Mouse (Mus musculus): ENCODE data around the gene Myo10.

Myo10 gene

DNA sequence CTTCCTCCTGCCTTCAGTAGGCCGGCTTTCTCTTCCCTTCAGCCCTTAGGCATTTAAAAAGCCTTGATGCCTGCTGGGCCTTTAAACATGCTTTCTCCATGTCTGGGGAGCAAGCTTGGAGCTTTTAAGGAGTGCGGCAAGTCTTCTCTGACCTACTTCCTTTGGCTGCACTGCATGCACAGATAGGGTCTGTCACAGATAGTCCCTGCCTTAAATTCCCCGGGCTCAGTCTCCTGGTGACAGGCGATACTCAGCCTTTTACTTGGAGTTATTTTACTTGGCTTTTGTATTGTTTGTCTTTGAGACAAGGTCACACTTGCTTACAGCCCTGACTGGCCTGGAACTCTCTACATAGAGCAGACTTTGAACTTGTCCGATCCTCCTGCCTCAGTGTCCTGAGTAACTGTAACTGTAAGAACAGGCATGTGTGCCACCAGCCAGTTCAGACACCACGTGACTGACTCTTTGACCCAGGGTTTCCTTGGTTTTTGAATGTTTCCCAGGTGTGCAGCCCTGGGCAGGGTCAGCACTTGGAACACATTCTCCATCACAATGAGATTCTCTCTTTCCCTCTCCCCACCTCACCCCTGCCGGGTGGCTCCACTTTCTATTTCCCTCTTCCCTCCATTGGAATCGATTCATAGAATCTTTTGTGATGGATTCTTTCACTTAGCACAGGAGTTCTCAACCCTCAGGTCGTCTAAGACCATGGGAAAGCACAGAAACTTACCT lies 147.4 kb downstream of the Myo10 start:
- no peak for DNase-seq

DNA sequence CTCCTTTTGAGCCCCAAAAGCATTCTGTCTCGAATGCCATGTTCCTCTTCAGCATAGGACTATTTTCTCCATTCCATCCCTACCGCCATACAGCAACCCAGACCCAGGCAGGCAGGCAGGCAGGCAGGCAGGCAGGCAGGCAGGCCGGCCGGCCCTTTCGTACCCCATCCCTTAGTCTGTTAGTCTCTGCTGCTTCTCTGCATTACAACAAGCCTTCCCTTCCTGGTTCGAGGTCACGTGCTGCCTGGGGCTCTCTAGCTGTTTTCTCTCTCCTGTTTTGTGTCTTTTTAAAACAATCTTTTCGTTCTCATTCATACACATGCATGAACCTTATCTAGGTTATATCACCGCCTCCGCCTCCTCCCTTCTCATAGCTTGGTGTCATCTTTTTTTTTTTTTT lies 149.5 kb downstream of the Myo10 start:
- DNase-seq: no peak

DNA sequence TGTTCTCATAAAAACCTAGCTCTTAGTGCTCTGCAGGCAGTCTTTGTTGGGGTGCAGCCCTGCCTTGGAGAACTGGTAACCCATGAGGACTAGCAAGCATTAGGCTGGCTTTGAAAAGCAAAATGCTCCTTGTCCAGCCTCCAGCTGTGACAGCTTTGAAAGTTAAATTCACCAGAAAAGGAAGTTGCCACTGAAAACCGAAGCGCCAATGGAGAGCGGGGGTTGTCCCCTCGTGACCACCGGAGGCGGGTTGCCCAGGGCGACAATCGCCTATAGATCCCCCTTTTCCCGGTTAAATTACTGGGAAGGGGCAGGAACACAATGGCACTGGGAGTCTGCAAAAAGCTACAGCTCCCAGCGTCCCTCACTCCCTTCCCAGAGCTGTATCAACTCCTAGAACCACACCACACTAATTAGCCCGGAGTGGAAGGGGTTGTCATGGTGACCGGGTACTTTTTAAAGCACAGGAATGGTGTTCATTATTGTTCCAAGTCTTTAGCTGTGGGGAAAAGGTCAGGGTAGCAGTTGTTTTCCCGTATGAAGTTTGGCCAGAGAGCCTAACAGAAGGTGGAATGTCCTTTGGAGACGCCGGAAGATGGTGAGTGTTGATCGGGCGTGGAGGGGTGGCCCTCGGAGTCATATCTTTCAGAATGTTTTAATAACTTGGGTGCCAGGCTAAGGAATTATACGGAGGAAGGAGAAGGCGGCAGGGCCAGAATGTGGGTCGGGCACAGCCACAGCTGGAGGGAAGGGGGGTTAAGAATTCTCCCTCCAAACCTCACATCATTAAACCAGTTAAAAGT lies 151.6 kb downstream of the Myo10 start:
- peak; percentile 74 for DNase-seq

DNA sequence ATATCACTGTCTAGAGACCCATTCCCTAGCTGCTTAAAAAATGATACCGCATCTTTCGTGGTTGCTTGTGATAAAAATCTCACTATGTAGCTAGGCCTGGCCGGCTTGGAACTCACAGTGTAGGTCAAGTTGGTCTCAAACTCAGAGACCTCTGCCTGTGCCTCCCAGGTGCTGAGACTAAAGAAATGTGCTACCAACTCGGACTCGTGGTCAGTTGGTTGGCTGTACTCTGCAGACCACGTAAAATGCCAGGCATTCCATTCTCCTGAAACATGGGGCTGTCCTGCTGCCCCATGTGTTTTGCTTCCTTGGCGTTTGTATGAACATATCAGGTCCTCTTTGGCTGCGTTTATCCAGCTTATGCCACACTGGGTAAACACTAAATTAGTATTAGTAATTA lies 156.6 kb downstream of the Myo10 start:
- no peak for DNase-seq

DNA sequence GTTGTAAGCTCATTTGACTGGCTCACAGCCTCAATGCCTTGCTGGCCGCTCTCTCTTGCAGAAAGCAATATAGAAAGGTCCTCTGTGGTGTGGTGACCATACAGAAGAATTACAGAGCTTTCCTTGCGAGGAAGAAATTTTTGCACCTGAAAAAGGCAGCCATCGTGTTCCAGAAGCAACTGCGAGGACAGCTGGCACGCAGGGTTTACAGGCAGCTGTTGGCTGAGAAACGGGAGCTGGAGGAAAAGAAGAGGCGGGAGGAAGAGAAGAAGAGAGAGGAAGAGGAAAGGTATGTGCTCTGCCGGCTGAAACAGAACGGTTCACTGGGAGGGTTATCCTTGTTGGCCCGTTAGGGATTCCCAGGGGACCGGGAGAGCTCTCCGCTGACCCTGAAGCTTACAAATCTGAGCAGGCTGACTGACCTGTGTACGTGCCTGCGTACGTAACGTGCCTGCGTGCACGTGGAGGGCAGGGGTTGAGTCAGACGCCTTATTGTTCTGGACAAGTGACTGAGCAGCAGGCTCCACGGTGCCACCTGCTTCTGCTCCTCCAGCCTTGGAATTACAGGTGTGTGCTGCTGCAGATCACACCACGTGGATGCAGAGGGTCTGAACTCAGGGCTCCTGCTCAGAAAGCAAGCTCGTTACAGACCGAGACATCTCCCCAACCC lies 157.3 kb downstream of the Myo10 start:
- DNase-seq: no peak

DNA sequence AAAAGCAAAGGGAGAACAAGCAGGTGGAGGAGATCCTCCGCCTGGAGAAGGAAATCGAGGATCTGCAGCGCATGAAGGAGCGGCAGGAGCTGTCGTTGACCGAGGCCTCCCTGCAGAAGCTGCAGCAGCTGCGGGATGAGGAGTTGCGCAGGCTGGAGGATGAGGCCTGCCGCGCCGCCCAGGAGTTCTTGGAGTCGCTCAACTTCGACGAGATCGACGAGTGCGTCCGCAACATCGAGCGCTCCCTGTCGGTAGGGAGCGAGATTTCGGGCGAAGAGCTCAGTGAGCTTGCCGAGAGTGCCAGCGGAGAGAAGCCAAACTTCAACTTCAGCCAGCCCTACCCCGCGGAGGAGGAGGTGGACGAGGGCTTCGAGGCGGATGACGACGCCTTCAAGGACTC lies 158.7 kb downstream of the Myo10 start:
- no peak for DNase-seq

DNA sequence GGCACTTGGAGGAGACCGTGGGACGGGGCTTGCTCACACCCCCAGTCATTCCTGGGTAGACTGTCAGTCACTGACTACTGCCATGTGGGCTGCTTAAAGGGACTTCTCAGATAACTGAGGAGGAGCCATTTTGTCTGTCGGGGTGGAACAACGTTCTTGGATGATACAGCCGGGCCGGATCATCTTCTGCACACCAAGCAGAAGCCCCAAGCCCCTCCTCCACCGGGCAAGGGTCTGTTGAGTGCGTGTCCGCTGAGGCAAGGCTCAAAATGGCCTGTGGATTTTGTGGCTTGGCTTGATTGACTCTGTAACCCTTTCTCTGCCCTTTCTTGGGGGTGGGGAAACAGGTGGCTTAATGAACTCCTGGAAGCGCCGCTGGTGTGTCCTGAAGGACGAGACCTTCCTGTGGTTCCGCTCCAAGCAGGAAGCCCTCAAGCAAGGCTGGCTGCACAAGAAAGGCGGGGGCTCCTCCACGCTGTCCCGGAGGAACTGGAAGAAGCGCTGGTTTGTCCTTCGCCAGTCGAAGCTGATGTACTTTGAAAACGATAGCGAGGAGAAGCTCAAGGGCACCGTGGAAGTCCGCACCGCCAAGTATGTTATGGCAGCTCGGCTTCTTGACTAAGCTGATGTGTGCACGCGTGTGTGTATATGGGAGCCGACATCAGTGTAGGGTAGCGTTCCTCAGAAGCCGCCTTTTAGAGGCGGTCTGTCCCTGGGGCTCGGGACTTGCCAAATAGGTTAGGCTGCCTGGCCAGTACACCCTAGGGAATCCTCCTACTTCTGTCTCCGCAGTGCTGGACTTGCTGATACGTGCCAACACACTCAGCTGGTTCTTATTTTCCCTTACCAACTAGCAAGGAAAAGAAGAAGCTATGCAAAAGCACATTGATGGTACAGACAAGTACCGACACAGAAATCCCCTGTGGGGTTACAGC lies 163.4 kb downstream of the Myo10 start:
- DNase-seq: no peak

DNA sequence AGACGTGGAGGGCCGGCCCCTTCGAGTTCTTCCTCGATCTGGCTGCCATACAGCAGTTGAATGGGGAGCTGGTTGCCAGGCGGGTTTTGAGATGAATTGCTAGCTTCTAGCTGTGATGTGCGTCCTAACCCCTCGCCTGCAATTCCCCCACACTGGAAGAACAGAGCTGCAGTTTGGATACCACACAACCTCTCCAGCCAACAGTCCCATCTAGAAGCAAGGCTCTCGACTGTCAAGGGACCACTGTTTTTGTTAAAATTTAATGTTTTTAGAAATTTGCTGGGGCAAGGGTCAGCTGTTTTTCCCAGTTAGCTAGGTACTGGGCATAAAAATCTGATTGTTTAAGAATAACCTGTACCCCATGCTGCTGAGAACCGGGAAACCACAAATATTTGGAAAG lies 165.1 kb downstream of the Myo10 start:
- no peak for DNase-seq

DNA sequence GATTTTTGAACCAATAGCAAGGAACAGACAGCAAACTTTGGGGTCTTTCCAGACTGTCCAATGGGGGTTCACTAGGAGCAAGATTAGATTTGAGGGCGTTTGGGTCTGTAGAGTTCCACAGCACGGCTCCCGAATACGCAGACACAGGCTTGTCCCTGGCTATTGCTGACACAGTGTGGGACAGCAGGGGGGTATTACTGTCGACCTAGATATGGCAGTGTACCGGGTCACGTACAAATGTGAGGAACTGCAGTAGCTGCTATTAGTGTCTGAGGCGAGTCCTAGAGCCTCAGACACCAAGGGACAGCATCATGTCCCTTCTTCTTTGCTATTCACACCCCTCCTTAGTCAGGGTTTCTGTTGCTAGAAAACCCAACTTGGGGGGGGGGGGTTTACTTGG lies 165.6 kb downstream of the Myo10 start:
- DNase-seq: no peak

DNA sequence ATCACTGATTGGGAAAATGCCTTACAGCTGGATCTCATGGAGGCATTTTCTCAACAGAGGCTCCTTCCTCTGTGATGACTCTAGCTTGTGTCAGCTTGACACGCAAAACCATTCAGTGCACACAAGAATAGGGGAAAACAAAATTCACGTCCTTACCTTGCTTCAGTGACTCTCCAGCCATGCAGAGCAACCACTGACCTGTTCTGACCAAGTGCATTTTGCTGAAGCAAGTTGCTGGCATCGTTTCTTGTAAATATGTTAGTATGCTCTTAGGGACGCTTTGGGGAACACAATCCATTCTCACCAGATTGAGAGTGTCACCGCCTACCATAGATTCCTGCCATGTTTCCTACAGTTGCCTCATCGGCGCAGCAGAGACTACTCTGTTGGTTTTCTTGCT lies 166.2 kb downstream of the Myo10 start:
- DNase-seq: no peak

DNA sequence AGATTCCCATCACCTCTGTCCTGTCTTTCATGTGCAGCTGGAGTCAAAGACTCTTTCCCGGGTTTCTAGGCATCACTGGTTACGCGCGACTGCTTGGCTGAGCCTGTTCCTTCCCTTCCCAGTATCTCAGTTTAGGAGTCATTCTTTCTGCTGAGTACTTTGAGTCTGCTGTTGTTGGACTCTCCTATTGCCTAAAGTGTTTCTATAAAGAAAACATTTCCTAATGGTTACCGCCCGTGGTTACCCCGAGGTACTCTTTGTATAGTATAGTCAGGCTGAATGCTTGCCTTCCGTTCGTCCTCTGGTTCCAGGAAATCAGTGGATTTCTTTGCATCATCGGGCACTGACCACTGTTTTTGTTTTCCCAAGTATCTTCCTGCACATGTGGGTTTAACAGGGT lies 166.9 kb downstream of the Myo10 start:
- DNase-seq: no peak

DNA sequence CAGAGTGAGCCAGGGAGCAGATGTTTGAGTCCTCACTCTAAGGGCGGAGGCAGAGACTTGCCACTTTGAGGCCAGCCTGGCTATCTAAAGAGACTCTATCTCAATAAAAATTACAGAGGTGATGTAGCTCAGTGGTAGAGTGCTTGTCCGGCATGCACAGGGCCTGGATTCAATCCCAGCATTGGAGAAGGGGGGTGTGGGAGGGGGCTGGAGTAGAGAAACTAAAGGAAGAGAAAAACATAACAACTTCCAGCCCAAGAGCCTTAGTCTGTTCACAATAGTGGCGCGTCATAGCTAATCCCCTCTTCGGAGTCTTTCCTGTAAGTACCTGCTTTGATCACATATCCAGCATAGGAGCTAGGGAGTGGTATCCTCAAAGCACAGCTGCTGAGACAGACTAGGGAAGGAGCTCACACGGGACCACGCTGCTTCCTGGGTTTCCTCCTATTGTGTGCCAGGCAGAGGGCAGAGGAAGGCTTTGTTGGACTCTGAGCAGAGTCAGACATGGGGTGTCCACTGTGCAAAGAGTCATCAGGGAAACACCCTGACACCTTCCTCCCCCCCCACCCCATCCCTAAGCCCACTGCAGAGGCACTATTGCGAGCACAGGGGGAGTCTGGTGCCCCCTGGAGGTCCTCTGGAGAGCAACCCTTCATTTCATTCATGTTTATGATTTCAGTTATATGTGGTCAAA lies 169.5 kb downstream of the Myo10 start:
- no peak for DNase-seq

DNA sequence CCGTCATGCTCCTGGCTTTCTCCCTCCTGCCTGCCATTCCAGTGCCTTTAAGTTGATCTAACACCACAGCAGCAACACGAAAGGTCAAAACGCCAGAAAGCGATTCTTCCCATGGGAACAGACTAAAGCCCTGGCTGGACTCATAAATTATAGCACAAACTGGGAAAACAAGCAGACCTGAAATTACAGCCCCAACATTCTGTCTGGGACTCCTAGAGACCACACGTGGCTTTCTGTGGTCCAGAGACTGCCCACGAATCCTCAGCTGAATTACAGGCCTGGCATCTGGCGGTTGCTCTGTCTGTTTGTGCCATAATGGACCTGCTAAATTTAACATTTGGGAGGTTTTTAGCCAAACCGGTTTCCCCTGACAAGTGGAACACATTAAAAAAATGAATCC lies 171.8 kb downstream of the Myo10 start:
- DNase-seq: no peak

DNA sequence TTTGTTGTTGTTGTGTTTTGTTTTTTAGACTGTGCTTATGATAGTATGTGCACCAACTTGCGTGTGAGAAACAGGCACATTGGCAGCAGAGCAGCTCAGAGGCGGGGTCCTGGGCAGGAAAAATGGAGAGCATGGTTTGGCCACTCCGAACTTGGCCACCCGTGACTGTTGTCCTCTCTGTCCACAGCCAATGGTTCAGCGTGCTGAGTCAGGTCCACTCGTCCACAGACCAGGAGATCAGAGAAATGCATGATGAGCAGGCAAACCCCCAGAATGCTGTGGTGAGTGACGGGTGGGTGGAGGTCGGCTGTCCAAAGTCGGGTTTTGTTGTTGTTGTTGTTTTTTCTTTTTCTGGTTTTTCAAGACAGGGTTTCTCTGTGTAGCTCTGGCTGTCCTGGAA lies 173.2 kb downstream of the Myo10 start:
- no peak for DNase-seq

DNA sequence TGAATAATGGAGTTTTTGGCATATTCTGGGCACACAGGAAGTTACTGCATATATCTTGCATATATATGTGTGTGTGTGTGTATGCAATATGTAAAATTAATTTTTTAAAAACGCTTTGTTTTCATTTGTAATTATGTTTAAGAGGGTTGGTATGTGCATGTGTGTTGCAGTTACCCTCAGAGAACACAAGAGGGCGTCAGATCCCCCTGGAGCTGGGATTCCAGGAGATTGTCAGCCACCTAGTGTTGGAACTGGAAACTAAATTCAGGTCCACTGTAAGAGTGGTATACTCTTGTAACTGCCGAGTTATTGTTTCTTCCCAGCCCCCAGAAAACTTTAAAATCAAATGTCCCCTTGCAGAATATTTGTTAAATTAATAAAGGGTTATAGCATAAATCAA lies 174.0 kb downstream of the Myo10 start:
- no peak for DNase-seq

DNA sequence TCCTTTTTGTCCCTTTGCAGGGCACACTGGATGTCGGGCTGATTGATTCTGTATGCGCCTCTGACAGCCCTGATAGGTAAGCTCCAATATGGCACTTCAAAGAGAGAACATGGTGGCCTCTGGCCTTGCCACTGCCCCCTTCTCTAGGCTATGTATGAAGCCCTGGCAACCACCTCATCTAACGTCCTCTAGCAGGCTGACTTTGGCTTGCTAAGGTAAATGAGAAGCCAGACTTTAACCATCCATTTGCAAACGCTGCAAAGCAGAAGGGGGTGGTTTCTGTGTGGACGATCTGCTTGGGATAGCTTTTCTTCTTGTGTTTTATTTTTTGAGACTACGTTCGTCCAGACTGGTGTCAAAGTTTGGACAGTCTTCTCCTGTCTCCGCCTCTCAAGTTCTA lies 174.9 kb downstream of the Myo10 start:
- no peak for DNase-seq

DNA sequence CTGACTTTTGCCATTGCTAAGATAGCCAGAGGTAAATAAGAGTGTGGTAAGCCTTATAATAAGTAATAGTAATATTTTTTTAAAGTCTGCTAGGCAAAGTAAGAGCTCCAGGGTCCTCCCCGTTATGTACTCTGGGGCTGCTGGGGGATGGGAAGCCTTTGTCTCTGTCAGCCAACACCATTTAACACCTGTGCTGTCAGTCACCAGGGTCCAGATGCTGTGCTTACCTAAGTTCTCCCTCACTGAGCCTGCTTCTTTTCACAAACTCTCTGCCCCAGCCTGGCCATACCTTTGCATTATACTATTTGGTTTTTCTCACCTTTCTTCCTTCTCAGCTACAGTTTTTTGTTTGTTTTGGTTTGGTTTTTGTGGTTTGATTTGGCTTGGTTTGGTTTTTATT lies 175.6 kb downstream of the Myo10 start:
- no peak for DNase-seq

DNA sequence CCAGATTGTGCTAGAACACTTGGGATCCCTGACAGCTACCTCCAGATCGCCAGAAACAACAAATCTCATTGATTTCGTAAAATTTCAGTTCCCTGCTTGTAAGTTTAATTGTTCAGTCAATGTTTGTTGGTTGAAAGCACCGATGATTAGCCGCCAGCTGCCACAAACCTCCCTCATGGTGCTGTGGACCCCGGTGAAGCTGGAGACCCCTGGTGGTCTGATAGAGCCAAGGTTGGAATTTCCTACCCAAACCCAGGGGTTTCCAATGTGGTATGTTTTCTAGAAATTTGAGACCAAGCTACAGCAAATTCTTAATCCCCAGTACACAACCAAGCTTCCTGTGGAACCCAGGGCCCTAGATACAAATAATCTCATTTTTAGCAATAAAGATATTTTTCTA lies 179.4 kb downstream of the Myo10 start:
- no peak for DNase-seq

DNA sequence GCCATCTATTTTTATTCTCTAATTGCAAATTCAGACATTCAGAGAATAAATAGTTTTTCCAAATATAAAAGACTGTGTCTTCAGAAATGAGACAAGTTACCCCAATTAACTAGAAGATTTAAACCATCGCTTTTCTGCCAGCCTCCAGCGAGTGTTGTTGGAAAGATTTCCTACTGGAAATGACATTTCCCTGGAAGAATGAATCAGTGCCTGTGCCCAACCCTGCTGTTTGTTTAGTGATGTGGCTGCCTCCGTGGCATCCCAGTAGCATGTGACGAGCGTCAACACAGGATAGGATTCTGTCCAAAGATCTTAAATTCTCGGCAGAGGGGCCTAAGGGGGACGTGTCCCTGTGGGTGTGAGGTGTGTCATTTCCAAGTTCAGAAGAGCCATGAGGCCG lies 179.9 kb downstream of the Myo10 start:
- DNase-seq: no peak

DNA sequence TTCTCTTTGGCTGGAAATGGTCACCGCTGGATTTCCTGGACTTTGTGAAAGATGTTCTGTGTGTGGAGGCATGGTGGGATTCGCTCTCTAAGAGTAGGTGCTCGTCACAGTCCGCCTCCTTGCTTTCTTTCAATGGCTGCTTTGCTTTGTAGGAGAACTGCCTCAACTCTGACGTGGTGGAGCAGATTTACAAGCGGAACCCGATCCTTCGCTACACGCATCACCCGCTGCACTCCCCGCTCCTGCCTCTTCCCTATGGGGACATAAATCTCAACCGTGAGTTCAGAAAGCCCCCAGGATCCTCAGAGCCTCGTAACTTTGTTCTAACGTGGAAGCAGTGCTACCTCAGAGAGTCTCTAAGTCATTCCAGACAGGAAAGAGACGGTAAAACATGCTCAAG lies 180.8 kb downstream of the Myo10 start:
- no peak for DNase-seq

DNA sequence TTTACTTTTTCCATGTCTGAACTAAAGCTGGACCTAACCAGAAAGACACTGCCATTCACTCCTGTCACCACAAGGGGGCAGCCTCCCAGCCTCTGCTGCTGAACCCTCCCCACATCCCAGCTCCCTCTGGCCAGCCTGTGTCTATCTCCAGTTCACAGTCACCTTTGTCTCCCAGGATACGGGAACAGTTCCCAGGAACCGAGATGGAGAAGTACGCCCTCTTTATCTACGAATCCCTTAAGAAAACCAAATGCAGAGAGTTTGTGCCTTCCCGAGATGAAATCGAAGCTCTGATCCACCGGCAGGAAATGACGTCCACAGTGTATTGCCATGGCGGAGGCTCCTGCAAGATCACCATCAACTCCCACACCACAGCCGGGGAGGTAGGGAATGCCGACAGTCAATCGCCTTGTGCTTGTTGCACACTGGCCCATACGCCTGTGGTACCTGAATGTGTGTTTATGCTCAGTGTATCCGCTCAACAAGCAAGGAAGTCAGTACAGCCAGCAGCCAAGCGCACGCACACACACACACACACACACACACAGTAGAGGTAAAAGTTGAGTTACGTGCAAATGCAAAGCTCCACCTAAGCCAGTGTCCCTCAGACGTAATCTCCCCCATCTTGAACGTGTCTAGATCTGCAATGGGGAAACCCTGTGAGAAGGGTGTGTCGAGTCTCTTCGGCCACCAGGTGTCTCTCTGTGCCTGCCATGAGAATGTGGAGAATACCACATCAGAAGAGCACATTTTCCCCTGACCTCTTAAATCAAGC lies 183.2 kb downstream of the Myo10 start:
- DNase-seq: peak; percentile 76

DNA sequence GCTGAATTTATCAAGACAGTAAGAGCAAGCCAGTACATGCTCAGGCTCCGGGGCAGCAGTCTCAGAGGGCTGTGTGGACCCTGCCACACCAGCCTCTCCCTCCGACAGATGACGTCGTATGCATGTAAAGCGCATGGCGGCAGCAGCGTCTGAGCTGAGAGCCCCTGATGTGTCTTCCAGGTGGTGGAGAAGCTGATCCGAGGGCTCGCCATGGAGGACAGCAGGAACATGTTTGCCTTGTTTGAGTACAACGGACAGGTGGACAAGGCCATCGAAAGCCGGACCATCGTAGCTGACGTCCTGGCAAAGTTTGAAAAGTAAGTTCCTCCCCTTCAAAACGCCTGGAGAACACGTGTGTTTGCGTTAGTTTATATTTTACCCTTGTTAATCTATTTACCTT lies 184.0 kb downstream of the Myo10 start:
- no peak for DNase-seq
